Mouse (Mus musculus) erythroblast, adult 5-6 weeks (primary cell): ENCODE measurements around the gene Hoxb4. TPM values are rescaled to one million over a fixed set of nuclear protein-coding genes. Genes with fewer than 3 reads are reported as not detected.

Experiments
- ATAC-seq: replicated peaks from 2 replicates; pipeline ENCODE4 v1.8.0; 2016; ENCODE audit warnings: moderate number of reproducible peaks, mild to moderate bottlenecking, moderate TSS enrichment, inconsistent platforms; ENCODE audit not compliant: poor library complexity, low FRiP score, severe bottlenecking
- total RNA-seq, 2 experiments: library from RNA; stranded (forward) in 1 of 2; stranded (reverse) in 1 of 2; fragments of 150-400 nt in 1 of 2; fragments of 200-764, 138-1000 nt in 1 of 2; gene quantifications; 2 replicates each; pipeline versions ENCODE4 v1.2.3 to v1.2.4; 2015 to 2017; ENCODE audit warnings: low replicate concordance in 2 of 2

The Hoxb4 gene
- total RNA-seq, 2 experiments from 2014 or later = 0.77 TPM; not detected in 1

DNA sequence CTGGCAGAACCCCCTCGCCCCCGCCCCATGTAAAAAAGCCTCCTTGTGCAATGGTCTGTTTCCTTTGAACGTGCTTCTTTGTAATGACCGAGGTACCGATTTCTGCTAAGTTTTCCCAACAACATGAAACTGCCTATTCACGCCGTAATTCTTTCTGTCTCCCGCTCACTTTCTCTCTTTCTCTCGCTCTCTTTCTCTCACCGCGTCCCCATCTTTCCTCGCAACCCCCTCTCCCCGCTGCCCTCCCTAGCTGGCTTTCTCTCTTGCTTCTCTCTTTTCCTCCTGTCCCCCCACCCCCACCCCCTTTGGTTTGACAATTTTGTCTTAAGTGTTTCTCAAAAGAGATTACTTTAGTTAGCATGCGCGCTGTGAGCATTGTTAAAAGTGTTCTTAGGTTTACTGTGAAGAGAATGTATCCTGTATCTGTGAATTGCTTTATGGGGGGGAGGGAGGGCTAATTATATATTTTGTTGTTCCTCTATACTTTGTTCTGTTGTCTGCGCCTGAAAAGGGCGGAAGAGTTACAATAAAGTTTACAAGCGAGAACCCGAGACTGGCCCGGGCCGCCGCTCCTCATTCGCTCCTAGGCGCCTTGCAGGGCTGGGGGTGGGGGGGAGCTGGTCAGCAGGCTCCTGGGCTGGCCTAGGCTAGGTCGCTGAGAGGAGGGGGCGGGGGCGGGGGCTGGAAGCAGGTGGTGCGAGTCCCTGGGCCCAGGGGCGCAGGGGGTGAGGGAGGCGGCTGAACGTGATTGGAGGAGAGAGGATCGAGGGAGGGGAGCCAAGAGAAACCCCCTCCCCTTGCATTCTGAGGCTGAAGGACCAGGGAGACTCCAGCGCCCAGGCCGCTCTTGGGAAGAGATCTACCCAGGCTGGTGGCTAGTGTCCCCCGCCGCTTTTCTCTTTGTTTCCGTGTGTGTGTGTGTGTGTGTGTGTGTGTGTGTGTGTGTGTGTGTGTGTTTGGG, 33.0 kb upstream of the Hoxb4 start:
- ATAC-seq = no peak

DNA sequence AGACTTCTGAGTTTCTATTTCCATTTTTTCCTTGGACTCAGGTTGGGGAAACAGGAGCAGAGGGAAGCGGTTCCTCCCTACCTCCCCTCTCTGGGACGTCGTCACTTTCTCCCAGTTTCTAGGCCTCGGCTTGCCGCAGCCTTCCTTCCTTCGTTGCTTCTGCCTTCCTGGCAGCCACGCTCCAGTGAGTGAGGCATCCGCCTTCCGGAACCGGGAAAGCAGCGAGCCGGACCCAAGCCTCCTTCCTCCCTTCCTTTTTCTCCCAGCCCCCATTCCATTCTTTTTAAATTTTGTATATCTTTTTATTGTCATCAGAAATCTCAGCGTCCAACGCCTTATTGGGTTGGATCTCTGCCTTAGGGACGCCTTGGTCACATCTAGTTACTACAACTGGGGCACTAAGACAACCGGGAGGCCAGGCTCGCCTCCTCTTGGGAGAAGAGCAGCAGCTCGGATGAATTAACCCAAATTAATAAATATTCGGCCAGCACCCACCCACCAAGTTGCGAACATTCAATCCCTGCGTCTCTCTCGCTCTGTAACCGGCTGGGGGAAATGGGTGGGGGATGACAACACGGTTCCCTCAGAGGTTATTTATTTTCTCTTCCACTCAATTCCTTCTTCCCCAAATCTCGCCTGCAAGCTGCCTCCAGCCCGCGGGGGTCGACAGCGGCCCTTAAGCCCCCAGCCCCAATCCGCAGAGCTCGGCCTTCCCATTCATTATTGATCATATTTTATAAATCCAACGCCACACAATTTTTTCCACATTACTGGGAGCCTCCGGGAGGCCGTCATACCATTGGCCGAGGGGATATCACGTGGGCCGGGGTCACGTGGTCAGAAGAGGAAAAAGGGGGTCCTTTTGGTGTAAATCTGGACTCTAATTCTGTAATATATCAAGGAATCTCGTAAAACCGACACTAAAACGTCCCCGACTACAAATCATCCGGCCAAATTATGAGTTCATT, 32.0 kb upstream of the Hoxb4 start, which contains the start of gene Hoxb7:
Hoxb7 (plus strand) TSS at position 853 of the 968 bp plus-strand sequence.
- no peak for ATAC-seq

DNA sequence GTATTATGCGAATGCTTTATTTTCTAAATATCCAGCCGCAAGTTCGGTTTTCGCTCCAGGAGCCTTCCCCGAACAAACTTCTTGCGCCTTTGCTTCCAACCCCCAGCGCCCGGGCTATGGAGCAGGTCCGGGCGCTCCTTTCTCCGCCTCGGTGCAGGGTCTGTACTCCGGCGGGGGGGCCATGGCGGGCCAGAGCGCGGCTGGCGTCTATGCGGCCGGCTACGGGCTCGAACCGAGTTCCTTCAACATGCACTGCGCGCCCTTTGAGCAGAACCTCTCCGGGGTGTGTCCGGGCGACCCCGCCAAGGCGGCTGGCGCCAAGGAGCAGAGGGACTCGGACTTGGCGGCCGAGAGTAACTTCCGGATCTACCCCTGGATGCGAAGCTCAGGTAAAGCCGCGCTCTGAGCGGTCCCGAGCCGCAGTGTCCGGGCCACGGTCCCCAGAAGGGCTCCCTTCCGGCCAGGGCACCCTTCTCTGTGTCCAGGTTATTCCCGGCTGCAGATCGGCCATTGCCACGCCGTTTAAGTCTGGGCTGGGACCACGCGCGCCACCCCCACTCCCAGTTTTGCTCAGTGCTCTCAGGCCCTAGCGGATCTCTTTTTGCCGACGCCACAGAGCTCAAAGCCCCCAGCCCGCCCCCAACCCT, 31.2 kb upstream of the Hoxb4 start:
- no peak for ATAC-seq

DNA sequence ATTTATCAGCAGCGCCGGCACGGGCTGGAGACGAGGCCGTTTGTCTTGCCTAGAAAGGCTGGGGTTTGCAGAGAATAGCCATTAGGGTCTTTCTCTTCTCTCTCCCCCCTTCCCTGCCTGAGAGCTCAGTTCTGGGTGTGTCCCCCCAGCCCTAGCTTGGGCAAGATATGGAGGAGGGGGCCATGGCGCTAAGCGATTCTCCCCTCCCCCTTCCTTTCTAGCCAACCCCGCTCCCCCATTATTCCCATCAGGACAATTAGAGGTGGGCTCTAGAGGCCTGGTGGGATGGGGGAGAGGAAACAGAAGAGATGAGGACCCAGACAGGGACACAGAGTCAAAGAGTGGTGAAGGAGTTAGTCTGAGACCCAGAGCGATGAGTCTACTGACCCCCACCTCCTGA, 30.7 kb upstream of the Hoxb4 start:
- no peak for ATAC-seq

DNA sequence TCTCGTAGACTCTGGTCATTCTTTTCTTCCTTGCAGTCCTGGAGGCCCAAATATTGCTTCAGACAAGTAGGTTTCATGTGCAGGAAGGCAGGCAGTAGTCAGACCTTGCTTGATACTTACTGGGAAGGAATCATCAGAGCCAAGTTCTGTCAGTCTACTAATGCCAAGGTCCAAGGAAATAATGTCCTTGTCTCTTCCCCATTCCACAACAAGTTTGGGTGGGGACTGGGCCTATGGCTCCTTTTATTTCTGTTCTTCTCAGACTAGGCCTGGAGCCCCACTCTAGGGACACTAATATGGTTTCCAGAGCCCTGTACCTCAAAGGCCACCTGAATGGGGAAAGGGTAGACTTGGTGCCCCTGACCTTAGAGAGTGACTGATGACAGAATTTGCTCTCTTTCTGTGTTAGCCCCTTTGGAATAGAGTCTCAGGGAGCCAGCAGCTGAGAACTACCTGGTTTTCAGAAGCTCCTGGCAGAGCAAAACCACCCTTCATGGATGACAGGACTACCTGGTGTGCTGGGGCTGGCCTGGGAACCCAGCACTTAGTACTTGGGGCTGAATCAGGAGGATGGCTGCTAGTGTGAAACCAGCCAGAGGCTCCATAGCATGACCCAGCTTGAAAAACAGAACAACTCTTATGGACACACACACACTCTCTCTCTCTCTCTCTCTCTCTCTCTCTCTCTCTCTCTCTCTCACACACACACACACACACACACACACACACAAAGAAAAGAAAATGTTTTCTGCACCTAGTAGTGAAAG, 29.4 kb upstream of the Hoxb4 start:
- no peak for ATAC-seq

DNA sequence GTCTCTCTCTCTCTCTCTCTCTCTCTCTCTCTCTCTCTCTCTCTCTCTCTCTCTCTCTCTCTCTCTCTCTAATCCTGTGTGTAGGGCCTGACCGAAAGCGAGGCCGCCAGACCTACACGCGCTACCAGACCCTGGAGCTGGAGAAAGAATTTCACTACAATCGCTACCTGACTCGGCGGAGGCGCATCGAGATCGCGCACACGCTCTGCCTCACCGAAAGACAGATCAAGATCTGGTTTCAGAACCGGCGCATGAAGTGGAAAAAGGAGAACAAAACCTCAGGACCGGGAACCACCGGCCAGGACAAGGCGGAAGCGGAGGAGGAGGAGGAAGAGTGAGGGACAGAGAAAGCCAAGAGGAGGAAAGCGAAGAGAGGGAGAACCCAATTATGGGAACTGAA, 28.8 kb upstream of the Hoxb4 start:
- ATAC-seq = no peak

DNA sequence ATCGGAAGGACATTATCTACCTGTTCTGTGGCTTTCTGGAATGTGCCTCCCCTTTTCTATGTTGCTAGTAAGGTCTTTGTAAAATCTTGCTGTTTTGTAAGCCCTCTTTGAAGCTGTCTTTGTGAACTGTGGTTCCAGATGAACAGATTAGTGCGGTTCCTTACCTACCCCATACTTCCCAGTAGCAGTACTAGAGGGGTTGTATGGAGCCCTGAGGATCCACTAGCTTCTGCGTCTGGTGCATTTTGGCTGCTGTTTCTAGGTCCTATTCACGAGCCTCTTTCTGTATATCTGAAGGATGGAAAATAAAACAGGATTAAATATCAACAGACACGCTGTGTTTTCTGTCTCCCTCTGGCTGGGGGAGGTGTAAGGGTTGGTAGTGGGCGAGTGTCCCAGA, 28.2 kb upstream of the Hoxb4 start:
- no peak for ATAC-seq

DNA sequence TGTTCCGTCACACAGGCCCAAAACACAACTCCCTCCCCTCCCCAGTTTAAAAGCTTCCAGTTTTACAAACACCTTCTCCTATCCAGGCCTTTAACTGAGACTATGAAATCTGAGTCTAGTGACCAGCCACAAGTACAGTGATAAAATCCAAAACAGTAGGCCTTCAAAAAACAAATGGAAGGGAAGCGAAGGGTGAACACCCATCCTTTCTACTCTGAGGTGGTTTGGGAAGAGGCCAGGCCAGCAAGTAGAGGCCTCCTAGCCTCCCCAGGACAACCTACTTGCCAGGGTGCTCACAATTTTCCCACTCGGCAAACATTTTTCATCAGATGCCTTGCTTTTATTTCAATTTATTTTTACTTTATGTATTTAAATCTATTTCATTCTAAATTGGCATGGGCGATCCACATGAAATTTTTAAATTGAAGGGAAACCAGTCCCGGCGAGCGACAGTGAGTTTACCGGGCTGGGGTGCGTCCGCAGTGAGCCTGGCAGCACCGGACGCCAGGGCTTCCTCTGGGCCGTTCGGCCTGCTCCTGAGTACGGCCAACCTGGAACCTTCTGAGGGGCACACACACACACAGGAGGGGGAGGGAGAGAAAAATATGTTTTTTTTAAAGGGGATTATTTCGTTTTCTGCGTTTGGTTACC, 27.2 kb upstream of the Hoxb4 start:
- no peak for ATAC-seq

DNA sequence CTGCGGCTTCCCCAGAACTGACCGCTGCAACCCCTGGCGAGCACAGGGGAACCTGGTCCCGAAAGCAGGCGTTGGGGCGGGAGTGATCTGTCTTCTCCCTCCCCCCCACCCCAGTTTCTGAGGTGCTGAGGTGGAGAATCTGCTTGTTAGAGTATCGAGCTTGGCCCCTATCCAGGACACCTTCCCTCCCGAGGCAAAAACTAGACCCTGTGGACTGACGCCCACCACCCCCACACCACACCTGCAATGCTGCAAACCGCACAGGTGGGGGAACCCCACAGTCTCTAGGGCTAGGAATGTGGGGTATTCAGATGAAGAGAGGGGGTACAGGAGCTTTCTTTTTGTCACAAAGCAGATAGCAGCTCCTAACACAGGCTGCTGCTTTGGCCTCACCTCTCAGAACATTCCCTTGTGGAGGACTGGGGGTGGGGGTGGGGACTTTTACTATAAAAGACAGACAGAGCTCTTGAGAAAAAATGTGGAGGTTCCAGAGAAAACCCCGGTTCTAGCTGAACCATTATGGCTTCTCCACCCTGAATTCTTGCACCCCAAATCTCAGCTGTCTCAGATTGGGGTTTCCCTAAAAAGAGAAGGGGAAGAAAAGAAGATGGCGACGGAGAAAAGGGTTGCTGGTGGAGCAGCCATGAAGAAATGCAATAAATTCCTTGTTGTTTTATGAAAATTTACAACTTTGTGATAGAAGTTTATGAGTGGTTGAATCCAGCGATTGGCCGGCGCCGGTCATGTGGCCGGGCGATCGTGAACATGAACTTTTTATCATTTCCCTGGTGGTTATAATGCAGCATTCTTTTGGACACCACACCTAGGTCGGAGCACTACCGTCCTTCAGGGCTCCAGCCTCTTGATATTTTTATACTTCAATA, 26.1 kb upstream of the Hoxb4 start, which contains the start of gene Hoxb6:
Hoxb6 (plus strand) TSS at position 796 of the 884 bp plus-strand sequence.
- ATAC-seq = no peak

DNA sequence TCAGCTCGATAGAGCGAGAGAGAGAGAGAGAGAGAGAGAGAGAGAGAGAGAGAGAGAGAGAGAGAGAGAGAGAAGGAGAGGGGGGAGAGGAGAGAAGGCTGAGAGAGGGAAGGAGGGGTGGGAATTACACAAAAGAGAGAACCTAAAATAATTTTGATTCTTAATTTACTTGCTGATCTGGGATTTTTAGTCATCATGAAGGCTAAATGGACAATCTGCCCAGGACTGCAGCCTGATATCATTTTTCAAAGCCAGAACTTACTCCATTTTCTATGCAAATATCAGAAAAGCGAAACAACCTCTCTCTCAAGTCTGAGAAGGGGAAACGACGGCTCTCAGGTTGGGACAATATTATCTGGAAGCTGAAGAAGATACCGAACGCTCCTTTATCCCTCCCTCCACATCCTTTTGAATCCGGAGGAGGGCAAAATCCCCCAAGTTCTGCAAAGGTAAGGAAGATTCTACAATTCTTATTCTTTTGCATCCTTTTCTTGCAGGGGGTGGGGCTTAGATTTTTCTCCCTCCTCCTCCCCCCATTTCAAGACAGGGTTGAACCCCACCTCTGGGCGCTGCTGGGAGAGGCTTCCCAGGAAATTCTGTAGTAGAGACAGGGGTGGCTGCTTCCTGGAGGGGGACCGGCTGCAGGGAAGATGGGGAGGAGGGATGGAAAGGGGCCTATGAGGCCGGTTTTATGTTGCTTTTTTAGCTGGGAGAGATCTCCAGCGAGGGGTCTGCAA, 25.3 kb upstream of the Hoxb4 start:
- ATAC-seq = no peak

DNA sequence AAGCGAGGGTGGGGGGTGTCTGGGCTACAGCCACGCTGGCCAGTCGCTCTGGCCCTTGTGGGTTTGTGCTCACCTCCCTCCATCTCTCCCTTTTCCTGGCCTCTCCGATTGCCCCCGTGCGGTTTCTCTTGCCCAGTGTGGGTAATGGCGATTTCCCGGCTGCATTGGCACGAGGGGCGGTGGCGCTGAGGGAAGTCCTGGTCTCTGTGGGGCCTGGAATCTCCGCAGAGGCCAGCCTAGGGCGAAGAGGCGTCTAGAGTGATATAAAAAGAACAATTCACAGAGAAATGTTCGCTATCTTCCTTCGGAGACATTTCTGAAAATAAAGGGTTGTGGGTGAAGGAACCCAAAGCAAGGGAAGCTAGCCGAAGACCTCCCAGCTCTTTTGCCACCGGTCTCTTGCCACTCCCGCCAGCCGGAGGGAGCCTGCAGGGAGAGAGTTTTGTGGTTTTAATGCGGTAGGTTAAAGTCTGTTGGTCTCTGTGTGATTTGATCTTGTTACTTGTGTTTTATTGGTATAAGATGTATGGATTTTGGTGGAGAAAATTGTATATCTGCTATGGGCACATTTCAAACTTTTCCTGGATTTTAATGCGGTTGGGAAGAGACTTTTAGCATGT, 24.7 kb upstream of the Hoxb4 start:
- no peak for ATAC-seq

DNA sequence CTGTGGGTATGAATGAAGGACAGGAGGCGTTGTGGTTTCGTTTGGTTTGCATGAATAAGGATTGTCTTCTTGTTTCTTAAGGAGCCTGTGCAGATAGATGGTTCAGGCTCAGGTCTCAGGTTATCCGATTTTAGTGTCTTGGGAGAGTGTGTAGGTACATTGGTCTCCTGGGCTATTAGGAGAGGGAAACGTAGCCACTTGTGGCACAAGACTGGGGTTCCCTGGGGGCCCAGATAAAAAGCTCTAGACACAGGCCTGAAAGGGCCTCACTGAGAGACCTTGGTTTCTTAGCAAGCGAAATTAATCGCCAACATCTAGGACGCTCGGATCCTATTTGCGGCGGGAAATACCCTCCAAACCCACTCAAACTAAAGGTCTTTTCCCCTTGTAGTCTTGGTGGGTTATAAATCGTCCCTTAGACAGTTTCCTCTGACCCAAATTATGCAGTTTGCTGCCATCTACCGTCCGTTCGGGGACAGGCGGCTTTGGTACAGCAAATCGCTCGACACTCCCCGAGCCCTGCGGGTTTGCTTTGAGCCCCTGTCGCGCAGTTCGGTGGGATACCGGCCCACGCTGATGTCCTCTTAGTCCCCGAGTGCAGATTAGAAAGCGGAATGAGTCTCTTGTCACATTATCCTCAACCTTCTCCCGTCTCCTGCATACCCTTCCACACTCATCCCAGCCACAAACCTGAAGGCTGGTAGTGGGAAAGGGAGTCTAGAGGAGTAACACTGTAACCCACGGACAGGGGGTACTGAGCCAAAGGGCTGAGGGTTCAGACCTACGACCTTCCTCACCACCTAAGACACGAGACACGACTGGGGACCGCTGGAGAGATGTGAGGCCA, 23.6 kb upstream of the Hoxb4 start:
- no peak for ATAC-seq

DNA sequence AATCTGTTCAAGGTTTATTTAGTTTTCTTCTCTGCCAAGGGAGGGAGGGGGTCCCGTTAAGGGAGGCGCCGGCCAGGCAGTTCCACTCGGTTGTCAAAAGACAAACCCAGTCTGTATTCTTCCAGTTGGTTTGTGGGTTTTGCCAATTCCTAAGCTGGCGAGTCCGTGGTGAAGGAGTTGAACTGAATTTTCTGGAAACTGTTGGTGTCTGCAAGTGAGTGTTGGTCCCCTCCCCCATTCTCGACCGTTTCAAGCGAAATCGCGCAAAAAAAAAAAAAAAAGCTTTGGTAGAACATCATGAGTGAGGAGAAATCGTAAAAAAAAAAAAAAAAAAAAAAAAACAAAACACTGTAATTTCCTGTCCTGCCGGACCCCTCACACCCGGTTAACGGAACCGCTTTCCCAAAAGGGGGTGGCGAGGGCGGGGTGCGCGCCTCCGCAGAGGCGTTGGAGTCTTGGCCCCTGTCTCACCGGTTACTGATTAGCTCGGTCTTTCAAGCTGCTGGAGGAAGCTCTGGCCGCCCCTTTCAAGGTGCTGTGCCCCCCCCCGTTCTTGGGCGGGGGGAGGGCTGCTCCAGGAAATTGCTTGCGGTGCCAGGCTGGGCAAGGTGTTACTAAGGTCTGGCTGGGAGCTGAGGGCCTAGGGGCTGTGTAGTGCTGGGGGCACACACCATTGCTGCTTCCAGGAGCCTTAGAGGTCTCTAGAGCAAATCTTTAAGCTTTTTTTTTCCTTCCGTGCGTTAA, 22.8 kb upstream of the Hoxb4 start:
- ATAC-seq = no peak

DNA sequence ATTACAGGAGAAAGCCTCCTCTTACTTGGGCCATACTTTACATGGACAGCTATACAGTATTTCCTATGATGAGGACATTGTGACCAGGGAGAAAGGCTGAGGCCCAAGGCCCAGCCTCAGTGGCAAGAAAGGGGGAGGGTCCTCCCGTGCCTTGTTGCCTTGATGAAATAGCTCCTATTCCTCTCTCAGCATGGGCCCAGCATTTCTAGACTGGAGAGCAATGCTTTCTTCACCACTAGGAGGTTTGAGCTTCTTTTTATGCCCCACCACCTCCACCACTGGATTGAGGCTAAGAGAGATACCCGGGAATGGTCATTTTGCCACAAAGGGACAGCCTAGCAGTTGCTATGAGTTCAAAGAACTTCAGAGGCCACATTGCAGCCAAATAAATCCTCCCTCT, 21.1 kb upstream of the Hoxb4 start:
- no peak for ATAC-seq

DNA sequence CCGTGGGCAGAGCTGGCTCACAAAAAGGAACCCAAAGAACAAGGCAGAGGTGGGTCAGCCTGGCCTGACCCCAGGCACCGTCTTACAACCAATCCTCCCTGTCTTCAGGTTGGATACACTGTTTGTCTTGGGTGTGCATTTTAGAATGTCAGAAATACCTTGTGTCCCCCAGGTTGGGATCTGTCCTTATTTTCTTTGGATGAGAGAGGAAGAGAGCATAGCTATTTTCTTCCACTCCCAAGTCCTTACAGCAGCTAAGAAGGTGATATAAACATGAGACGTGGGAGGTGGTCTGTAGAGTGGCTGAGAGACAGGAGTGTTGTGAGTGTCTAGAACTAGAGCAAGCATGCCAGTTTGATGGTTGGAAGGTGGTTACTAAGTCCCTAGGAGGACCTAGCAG, 20.6 kb upstream of the Hoxb4 start:
- no peak for ATAC-seq
